Mouse (Mus musculus) MEL (cell line): ENCODE data around the gene AC124502.3. TPM values are rescaled to one million over a fixed set of nuclear protein-coding genes. Genes with fewer than 3 reads are reported as not detected.
A peak's percentile ranks its signal among the peaks of the same experiment; 100 is the strongest.
"Not testable (repeated sequence)": the region's sequence is repeated elsewhere in the genome, so short reads cannot be mapped to it uniquely, and the experiment has no call there.

Experiments used
- DNase-seq: peaks from one replicate; pipeline ENCODE4 v3.0.0; 2011; ENCODE audit warnings: low read depth, low spot score
- H3K27ac ChIP-seq: 2 replicates; pipeline ENCODE4 v1.5.1; 2012; ENCODE audit warnings: low read depth, mild to moderate bottlenecking, control low read depth, low read length, moderate library complexity; ENCODE audit not compliant: control insufficient read depth
- H3K27me3 ChIP-seq, 2 experiments: fragments of 150-350 bp in 1 of 2; sonication (generic) in 1 of 2; 2 replicates each; pipeline ENCODE4 v1.6.1; 2012; ENCODE audit warnings: low read length in 2 of 2, mild to moderate bottlenecking in 2 of 2, improper control_type of control experiment in 1 of 2, moderate library complexity in 1 of 2; ENCODE audit not compliant: insufficient read depth in 2 of 2, control insufficient read depth in 1 of 2
- H3K36me3 ChIP-seq, 2 experiments: 2 replicates each; pipeline ENCODE4 v1.6.1; 2012 to 2014; ENCODE audit warnings: low read length in 2 of 2, improper control_type of control experiment in 1 of 2, inconsistent platforms in 1 of 2, mild to moderate bottlenecking in 1 of 2; ENCODE audit not compliant: insufficient read depth in 2 of 2, control insufficient read depth in 1 of 2
- H3K4me1 ChIP-seq, 2 experiments: fragments of 150-350 bp in 1 of 2; sonication (generic) in 1 of 2; 2 replicates each; pipeline ENCODE4 v1.6.1; 2012; ENCODE audit warnings: low read length in 2 of 2, improper control_type of control experiment in 1 of 2, mild to moderate bottlenecking in 1 of 2; ENCODE audit not compliant: insufficient read depth in 2 of 2, control insufficient read depth in 1 of 2
- H3K4me3 ChIP-seq, 2 experiments: fragments of 150-350 bp in 1 of 2; sonication (generic) in 1 of 2; 2 replicates each; pipeline ENCODE4 v1.5.1; 2012; ENCODE audit warnings: low read depth in 2 of 2, low read length in 2 of 2, mild to moderate bottlenecking in 2 of 2, moderate library complexity in 2 of 2, control low read depth in 1 of 2, improper control_type of control experiment in 1 of 2; ENCODE audit not compliant: control insufficient read depth in 1 of 2, insufficient read depth in 1 of 2
- H3K79me2 ChIP-seq: 2 replicates; pipeline ENCODE4 v1.6.1; 2012; ENCODE audit warnings: mild to moderate bottlenecking, low read length, moderate library complexity; ENCODE audit not compliant: control insufficient read depth, poor library complexity, insufficient read depth
- H3K9ac ChIP-seq: 2 replicates; pipeline ENCODE4 v1.6.1; 2012; ENCODE audit warnings: low read depth, mild to moderate bottlenecking, control low read depth, low read length, moderate library complexity; ENCODE audit not compliant: control insufficient read depth, poor library complexity, severe bottlenecking
- H3K9me3 ChIP-seq: fragments of 150-350 bp; sonication (generic); replicated peaks from 2 replicates; pipeline ENCODE4 v1.6.1; 2012; ENCODE audit warnings: mild to moderate bottlenecking, low read length, improper control_type of control experiment, moderate library complexity; ENCODE audit not compliant: insufficient read depth
- BHLHE40 ChIP-seq: IDR thresholded peaks from 2 replicates; pipeline ENCODE4 v1.6.1; 2012; ENCODE audit warnings: low read depth, mild to moderate bottlenecking, inconsistent platforms, low read length, improper control_type of control experiment, borderline replicate concordance
- CHD1 ChIP-seq: IDR thresholded peaks from 2 replicates; pipeline ENCODE4 v1.6.1; 2012; ENCODE audit warnings: low read depth, mild to moderate bottlenecking, inconsistent platforms, low read length, improper control_type of control experiment
- CHD2 ChIP-seq: IDR thresholded peaks from 2 replicates; pipeline ENCODE4 v1.6.1; 2011; ENCODE audit warnings: low read length, improper control_type of control experiment
- CTCF ChIP-seq, 3 experiments: IDR thresholded peaks in 2 of 3; conservative IDR thresholded peaks in 1 of 3; 2 replicates each; pipeline ENCODE4 v1.5.1; 2011 to 2012; ENCODE audit warnings: low read length in 3 of 3, low read depth in 2 of 3, mild to moderate bottlenecking in 2 of 3, improper control_type of control experiment in 1 of 3, inconsistent platforms in 1 of 3, mixed read lengths in 1 of 3, moderate library complexity in 1 of 3; ENCODE audit not compliant: control insufficient read depth in 1 of 3, insufficient read depth in 1 of 3, poor library complexity in 1 of 3, severe bottlenecking in 1 of 3
- ELF1 ChIP-seq: IDR thresholded peaks from 2 replicates; pipeline ENCODE4 v1.6.1; 2014; ENCODE audit warnings: low read depth, mild to moderate bottlenecking, inconsistent platforms, low read length, improper control_type of control experiment, moderate library complexity
- EP300 ChIP-seq, 2 experiments: IDR thresholded peaks; 2 replicates each; pipeline ENCODE4 v1.6.1; 2011; ENCODE audit warnings: improper control_type of control experiment in 2 of 2, low read length in 2 of 2, low read depth in 1 of 2, mild to moderate bottlenecking in 1 of 2
- ETS1 ChIP-seq: IDR thresholded peaks from 2 replicates; pipeline ENCODE4 v1.6.1; 2012; ENCODE audit warnings: low read depth, mild to moderate bottlenecking, inconsistent platforms, low read length, improper control_type of control experiment, moderate library complexity
- HCFC1 ChIP-seq: IDR thresholded peaks from 2 replicates; pipeline ENCODE4 v1.6.1; 2012; ENCODE audit warnings: low read depth, mild to moderate bottlenecking, inconsistent platforms, low read length, improper control_type of control experiment, moderate library complexity
- JUND ChIP-seq: IDR thresholded peaks from 2 replicates; pipeline ENCODE4 v1.6.1; 2011; ENCODE audit warnings: low read depth, mild to moderate bottlenecking, improper control_type of control experiment, low read length
- KAT2A ChIP-seq: conservative IDR thresholded peaks from 2 replicates; pipeline ENCODE4 v1.6.1; 2012; ENCODE audit warnings: low read depth, low read length, improper control_type of control experiment, inconsistent platforms
- MEF2A ChIP-seq: IDR thresholded peaks from 2 replicates; pipeline ENCODE4 v1.6.1; 2014; ENCODE audit warnings: low read depth, mild to moderate bottlenecking, inconsistent platforms, low read length, improper control_type of control experiment; ENCODE audit not compliant: poor library complexity, insufficient replicate concordance, severe bottlenecking; ENCODE audit errors: extremely low read depth
- MYB ChIP-seq: IDR thresholded peaks from 2 replicates; pipeline ENCODE4 v1.6.1; 2011; ENCODE audit warnings: mild to moderate bottlenecking, low read depth, low read length, improper control_type of control experiment
- NELFE ChIP-seq: IDR thresholded peaks from 2 replicates; pipeline ENCODE4 v1.6.1; 2011; ENCODE audit warnings: low read depth, low read length, improper control_type of control experiment
- POLR2AphosphoS5 ChIP-seq: IDR thresholded peaks from 2 replicates; pipeline ENCODE4 v1.6.1; 2012; ENCODE audit warnings: low read depth, borderline replicate concordance, mild to moderate bottlenecking, inconsistent platforms, low read length, moderate library complexity, mixed read lengths
- RAD21 ChIP-seq: IDR thresholded peaks from 2 replicates; pipeline ENCODE4 v1.6.1; 2011; ENCODE audit warnings: mild to moderate bottlenecking, low read depth, low read length, improper control_type of control experiment
- RCOR1 ChIP-seq: IDR thresholded peaks from 2 replicates; pipeline ENCODE4 v1.6.1; 2012; ENCODE audit warnings: low read depth, mild to moderate bottlenecking, inconsistent platforms, low read length, improper control_type of control experiment
- SMC3 ChIP-seq: IDR thresholded peaks from 2 replicates; pipeline ENCODE4 v1.6.1; 2011; ENCODE audit warnings: low read depth, low read length, improper control_type of control experiment
- TBP ChIP-seq: IDR thresholded peaks from 2 replicates; pipeline ENCODE4 v1.8.0; 2011; ENCODE audit warnings: low read depth, low read length, improper control_type of control experiment
- ZKSCAN1 ChIP-seq: IDR thresholded peaks from 2 replicates; pipeline ENCODE4 v1.6.1; 2012; ENCODE audit warnings: low read depth, mild to moderate bottlenecking, inconsistent platforms, low read length, improper control_type of control experiment, moderate library complexity
- ZMIZ1 ChIP-seq: IDR thresholded peaks from 2 replicates; pipeline ENCODE4 v1.6.1; 2012; ENCODE audit warnings: low read depth, mild to moderate bottlenecking, inconsistent platforms, low read length, improper control_type of control experiment, moderate library complexity
- polyA plus RNA-seq, 2 experiments: library from polyadenylated mRNA; stranded (reverse) in 1 of 2; unstranded in 1 of 2; fragments of >175 nt in 1 of 2; fragments of >200 nt in 1 of 2; gene quantifications; 2 replicates each; pipeline versions ENCODE4 v1.2.1 to v1.2.4; 2012; ENCODE audit warnings: low replicate concordance in 2 of 2, low read depth in 1 of 2; ENCODE audit not compliant: insufficient read length in 2 of 2, insufficient read depth in 1 of 2, missing spikeins in 1 of 2
- total RNA-seq: library from RNA; depleted of rRNA; stranded (reverse); fragments of 300-350 nt; gene quantifications from 2 replicates; pipeline ENCODE4 v1.2.3, GENCODE M21; 2012

Gene AC124502.3
- total and polyA plus RNA-seq, 3 experiments = 0.75 to 2.1 TPM; not detected in 1

DNA sequence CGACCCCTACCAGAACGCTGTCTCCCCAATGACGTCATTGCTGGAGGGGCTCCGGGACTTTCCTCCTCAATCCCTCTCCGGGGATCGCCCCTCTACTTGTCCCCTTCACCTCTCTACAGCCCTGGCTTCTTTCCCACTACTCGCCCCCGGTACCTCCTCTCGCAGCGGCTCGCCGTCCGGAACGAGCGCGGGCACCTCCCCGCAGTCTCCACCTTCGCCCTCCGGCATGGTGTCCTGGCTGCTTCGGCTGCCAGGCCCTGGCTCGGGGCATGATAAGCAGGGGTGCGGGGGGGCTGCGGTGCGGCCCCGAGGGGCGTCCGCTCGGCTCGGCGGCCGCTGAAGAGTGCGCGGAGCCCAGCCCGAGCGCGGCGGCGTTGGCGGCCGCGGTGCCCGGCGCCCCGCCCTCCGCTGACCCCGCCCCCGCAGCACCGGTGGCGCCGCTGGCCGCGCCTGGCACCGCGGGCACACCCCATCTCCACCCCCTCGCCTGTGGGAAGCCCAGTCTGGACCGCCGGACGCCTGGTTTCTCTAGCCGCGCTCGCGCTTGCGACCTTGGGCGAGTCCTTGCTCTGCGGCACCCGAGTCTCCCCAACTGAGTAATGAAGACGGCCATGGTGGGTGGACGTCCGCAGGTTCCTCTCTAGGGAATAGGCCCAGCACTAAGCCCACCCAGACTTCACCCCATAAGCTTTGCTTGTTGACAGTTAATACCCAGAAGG, 46.6 kb downstream of the AC124502.3 start, which contains the start of gene Tmem151a:
Gene Tmem151a, minus strand, starts transcription at position 387 of the 719 bp plus-strand sequence.
- no peak for TF ChIP-seq MYB
- TF ChIP-seq JUND = no peak
- H3K4me1 ChIP-seq = peaks cover 0 to 11% of the 10 kb centered on the region in 2 experiments; a peak in 1 of 4 replicates
- H3K36me3 ChIP-seq = no peaks in the 10 kb centered on the region; a peak in 1 of 4 replicates
- H3K27ac ChIP-seq = no peak within 1 kb of the TSS
- peaks cover 5 to 18% of the 10 kb centered on the region in 2 experiments for H3K27me3 ChIP-seq
- H3K9me3 ChIP-seq = no peaks in the 10 kb centered on the region
- DNase-seq = no peak
- peak within 1 kb of the TSS in 1 of 2 experiments; percentile 15; a peak in 2 of 4 replicates for H3K4me3 ChIP-seq
- peaks cover 3% of the 10 kb centered on the region; the same call in 1 of the 2 replicates for H3K79me2 ChIP-seq
- peak within 1 kb of the TSS; percentile 26; the same call in 1 of the 2 replicates for H3K9ac ChIP-seq

DNA sequence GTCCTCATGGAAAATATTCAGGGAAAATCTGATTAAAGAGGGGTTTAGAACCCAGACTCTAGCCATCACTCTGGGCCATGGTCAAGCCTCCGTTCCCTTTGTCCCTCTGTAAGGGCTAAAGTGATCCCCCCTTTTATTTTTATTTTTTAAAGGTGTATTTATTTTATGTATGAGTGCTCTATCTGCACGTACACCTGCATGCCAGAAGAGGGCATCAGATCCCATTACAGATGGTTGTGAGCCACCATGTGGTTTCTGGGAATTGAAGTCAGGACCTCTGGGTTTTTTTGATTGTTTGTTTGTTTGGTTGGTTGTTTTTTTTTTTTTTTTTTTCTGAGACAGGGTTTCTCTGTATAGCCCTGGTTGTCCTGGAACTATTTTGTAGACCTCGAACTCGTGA, 47.8 kb downstream of the AC124502.3 start:
- not testable (repeated sequence) for DNase-seq, H3K79me2 ChIP-seq, H3K9me3 ChIP-seq, H3K9ac ChIP-seq, H3K36me3 ChIP-seq, H3K27ac ChIP-seq, H3K4me3 ChIP-seq
- Histone ChIP-seq H3K27me3 (peaks cover 5 to 15% of the 10 kb centered on the region in 2 experiments), H3K4me1 (peaks cover 0 to 11% of the 10 kb centered on the region in 2 experiments; a peak in 1 of 4 replicates)
- TF ChIP-seq RAD21 (peak; percentile 9), SMC3 (peak; percentile 31), HCFC1 (0 out of 2 replicates have a peak, but pooled peaks have one; percentile 24), CTCF (IDR thresholded peaks at IDR 0.05 in 2 of 3, conservative IDR thresholded peaks at IDR 0.05 in 1 of 3; ENCODE audit: control insufficient read depth in 1 of 3, insufficient read depth in 1 of 3, low read depth in 2 of 3, low read length in 3 of 3, poor library complexity in 1 of 3, severe bottlenecking in 1 of 3) (peak in 2 of 3 experiments; percentile 13 to 43; a peak in 2 of 6 replicates)

DNA sequence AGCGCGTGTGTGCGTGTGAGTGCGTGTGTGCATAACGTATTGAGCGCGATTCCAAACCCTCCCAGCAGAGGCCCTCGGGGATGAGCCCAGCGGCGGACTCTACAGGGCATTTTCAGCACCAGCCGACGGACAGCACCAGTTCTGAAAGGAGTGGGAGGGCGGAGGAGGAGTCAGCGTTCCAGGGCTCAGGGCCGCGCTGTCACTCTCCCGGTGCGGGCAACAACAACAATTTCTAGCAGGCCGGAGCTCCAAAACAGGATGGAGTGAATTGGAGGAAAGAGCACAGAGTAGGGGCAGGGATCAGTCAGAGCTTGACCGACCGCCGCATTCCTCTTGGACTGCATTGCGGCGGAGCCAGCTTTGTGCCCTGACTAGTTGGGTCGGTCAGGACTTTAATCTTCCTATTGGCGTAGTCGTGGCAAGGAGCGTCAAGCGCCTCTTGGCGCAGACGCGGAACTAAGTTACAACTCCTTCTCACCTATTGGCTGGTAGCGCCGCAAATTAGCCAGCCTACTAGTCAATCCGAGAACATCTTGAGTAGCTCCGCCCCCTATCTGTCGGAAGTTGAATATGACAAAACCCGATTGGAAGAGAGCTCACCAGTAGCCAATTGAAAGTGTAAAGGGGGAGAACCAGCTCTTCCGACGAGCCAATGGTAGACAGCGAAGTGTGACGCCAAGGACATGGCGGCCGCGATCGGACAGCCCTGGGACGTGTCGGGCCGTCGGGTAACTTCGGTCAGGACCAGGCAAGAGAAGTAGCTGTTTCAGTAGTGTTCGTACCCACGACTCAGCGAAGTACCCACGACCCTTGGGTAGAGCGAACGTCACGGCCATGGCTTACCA, 49.4 kb downstream of the AC124502.3 start, which contains the start of gene Yif1a:
Gene Yif1a, plus strand, starts transcription at position 655 of the 845 bp plus-strand sequence.
- peak; percentile 100 for DNase-seq
- H3K27ac ChIP-seq = peak within 1 kb of the TSS; percentile 62
- H3K9me3 ChIP-seq = no peaks in the 10 kb centered on the region
- peak within 1 kb of the TSS; percentile 98 for H3K4me3 ChIP-seq
- no peaks in the 10 kb centered on the region; a peak in 1 of 4 replicates for H3K36me3 ChIP-seq
- peaks cover 0 to 11% of the 10 kb centered on the region in 2 experiments; a peak in 1 of 4 replicates for H3K4me1 ChIP-seq
- peaks cover 3% of the 10 kb centered on the region; the same call in 1 of the 2 replicates for H3K79me2 ChIP-seq
- peaks cover 5 to 15% of the 10 kb centered on the region in 2 experiments for H3K27me3 ChIP-seq
- H3K9ac ChIP-seq = peak within 1 kb of the TSS; percentile 83
- TF ChIP-seq MYB = no peak
- peak; percentile 39 to 62 (median 59) for TF ChIP-seq CTCF (IDR thresholded peaks at IDR 0.05 in 2 of 3, conservative IDR thresholded peaks at IDR 0.05 in 1 of 3; ENCODE audit: control insufficient read depth in 1 of 3, insufficient read depth in 1 of 3, low read depth in 2 of 3, low read length in 3 of 3, poor library complexity in 1 of 3, severe bottlenecking in 1 of 3)
- TF ChIP-seq KAT2A = peak; percentile 73
- TF ChIP-seq ZKSCAN1 = no peak
- TF ChIP-seq ZMIZ1 = peak; percentile 48; the same call in 1 of the 2 replicates
- no peak for TF ChIP-seq POLR2AphosphoS5
- TF ChIP-seq CHD1 = no peak
- TF ChIP-seq NELFE = peak; percentile 78
- no peak for TF ChIP-seq MEF2A
- no peak; the same call in 1 of the 2 replicates for TF ChIP-seq ETS1
- TF ChIP-seq TBP = peak; percentile 63
- peak; percentile 94 for TF ChIP-seq ELF1
- TF ChIP-seq BHLHE40 = no peak
- peak; percentile 90 for TF ChIP-seq HCFC1
- TF ChIP-seq SMC3 = peak; percentile 53
- no peak for TF ChIP-seq RCOR1
- peak; percentile 74 for TF ChIP-seq CHD2
- TF ChIP-seq EP300 (IDR thresholded peaks at IDR 0.05; ENCODE audit: low read depth in 1 of 2, low read length in 2 of 2) = no peak
